Mouse (Mus musculus): ENCODE data around the gene Abl2. TPM values are rescaled to one million over a fixed set of nuclear protein-coding genes. Genes with fewer than 3 reads are reported as not detected.

The Abl2 gene
- polyA plus RNA-seq, 1 experiment from 2014 or later: 6.2 TPM

DNA sequence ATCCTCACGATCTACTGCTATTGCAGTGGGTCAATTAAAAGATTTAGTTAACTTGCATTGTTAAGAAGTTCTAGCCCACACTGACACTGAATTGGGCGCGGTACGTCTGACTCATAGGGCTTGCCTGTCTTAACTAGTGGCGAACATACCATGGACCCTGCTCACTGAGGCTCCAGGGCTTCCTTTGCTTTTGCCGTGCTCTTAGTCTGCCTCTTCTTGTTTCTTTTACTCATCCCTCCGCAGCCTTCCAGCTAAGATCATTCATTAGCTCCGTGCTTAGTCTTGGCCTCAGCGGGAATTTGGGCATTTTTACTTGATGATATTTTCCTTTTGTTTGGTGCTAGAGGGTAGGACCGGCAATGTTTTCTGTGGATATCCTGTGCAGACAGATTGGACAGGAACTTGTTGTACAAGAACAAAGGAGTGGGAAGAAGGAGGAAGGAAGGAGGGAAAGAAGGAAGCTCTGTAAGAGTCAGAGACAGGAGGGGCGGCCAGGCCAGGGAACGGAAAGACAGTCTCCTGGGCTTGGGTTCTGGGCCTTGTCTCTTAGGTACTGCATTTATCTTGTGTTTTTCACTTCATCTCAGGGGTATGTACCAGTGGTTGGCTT, 58.5 kb downstream of the Abl2 start:
- ATAC-seq (ENCODE audit: low FRiP score, low read depth): no peak
- Histone ChIP-seq H3K9me3 (no peaks in the 10 kb centered on the region), H3K27ac (replicated peaks) (no peak overlapping the region), H3K4me1 (peaks cover 37% of the 10 kb centered on the region), H3K4me2 (replicated peaks) (no peak overlapping the region), H3K27me3 (peaks cover 19% of the 10 kb centered on the region), H3K36me3 (no peaks in the 10 kb centered on the region), H3K4me3 (no peak overlapping the region), H3K9ac (replicated peaks) (no peak overlapping the region)
- WGBS: 39% methylated on average over 12 of the region's 12 CpGs

DNA sequence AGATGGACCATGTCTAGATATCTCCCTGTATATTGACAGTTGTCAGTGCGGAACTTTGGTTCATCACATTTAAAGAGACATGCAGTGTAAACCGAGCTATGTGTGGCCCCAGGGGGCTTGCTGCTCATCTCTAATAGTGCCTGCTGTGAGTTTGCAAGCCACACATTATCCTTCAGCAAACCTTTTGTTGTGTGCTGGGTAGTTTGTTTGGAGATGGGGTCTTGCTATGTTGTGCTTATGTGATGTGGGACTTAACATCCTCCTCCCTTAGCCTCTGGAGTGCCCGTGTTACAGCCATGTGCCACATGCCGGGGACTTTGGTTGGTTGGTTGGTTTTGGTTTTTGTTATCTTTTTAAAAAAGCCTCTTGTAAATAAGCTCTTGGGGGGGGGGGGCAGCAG, 59.2 kb downstream of the Abl2 start:
- 53% methylated on average over 4 of the region's 4 CpGs for whole genome bisulfite sequencing
- no peak for ATAC-seq (ENCODE audit: low FRiP score, low read depth)
- Histone ChIP-seq H3K4me3 (no peak overlapping the region), H3K9me3 (no peaks in the 10 kb centered on the region), H3K27ac (replicated peaks) (no peak overlapping the region), H3K9ac (replicated peaks) (no peak overlapping the region), H3K4me1 (peaks cover 37% of the 10 kb centered on the region), H3K36me3 (peaks cover 5% of the 10 kb centered on the region; the same call in 1 of the 2 replicates), H3K27me3 (peaks cover 16% of the 10 kb centered on the region), H3K4me2 (replicated peaks) (no peak overlapping the region)

DNA sequence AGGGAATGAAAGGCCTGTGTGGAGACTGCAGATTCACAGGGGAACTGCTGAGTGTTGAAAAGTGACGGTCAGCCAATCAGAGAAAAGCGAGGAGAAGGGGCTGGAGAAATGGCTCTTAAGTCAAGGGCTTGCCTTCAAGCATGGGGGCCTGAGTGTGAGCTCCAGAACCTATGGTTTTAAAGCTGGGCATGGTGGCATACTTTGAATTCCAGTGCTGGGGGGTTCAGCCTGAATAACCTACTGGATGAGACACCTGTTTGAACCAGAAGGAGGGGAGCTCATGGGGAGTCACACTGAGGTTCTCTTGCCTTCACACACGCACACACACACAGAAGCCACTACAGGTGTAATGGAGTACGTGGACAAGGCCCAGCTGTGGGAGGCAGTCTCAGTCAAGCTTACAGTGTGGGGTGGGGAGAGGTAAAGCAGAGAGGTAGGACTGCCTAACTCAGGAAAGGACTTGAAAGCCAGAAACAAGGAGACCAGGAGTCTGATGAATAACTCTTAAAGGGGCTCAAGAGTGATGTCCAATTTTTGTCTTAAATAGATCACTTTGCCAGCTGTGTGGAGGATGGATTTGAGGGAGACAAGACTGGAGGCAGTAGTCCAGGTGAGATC, 61.8 kb downstream of the Abl2 start:
- H3K27ac ChIP-seq (replicated peaks): no peak overlapping the region
- 63% methylated on average over 4 of the region's 4 CpGs for WGBS
- no peak for ATAC-seq (ENCODE audit: low FRiP score, low read depth)

DNA sequence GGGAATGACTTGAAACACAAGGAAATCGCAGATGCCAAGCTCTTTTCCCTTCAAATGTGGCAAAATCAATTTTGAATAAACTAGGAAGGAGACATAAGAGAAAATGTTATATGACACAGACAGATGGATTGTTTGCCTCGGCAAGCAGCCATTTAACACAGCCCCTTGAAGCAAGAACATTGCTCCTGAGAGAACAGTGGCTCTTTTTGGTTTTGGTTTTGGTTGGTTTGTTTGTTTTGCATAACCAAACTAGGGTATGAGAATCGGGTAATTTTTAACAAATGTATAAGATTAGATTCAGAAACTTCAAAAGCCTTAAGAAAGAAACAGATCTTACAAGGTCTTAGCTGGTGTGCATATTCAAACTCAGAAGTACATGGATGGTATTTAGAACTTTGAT, 62.4 kb downstream of the Abl2 start:
- Histone ChIP-seq H3K4me1 (peaks cover 14% of the 10 kb centered on the region), H3K9me3 (no peaks in the 10 kb centered on the region), H3K9ac (replicated peaks) (no peak overlapping the region), H3K27me3 (peaks cover 8% of the 10 kb centered on the region), H3K4me3 (no peak overlapping the region), H3K27ac (replicated peaks) (no peak overlapping the region), H3K4me2 (replicated peaks) (no peak overlapping the region), H3K36me3 (peaks cover 21% of the 10 kb centered on the region)
- no peak for ATAC-seq (ENCODE audit: low FRiP score, low read depth)
- 87% methylated on average over 3 of the region's 3 CpGs for WGBS

More for the DNA sequence above, 61.8 kb downstream of the Abl2 start:
- no peaks in the 10 kb centered on the region for H3K9me3 ChIP-seq
- H3K4me1 ChIP-seq: peaks cover 20% of the 10 kb centered on the region
- H3K36me3 ChIP-seq: peaks cover 16% of the 10 kb centered on the region; the same call in 1 of the 2 replicates
- peaks cover 13% of the 10 kb centered on the region for H3K27me3 ChIP-seq
- no peak overlapping the region for H3K4me3 ChIP-seq
- H3K4me2 ChIP-seq (replicated peaks): no peak overlapping the region
- H3K9ac ChIP-seq (replicated peaks): no peak overlapping the region

DNA sequence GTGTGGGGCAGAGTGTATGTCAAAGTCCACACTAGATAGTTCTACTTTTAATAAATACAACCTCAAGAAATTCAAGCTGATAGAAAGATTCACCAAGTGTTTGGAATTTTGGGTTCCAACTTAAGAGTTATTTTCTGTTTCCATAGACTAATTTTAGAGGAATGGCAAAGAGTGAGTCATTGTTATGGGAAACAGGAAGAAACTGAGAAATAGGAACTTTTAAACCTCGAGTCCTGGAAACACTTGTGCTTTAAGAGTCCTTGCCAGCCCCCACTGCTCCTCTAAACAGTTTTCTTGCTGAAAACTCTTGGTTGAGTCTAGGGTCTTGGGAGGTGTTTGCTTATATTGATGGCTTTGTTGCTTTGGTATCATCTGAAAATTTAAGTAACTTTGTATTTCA, 65.6 kb downstream of the Abl2 start:
- 79% methylated on average over 1 of the region's 1 CpGs for WGBS
- H3K9ac ChIP-seq (replicated peaks): no peak overlapping the region
- no peak overlapping the region for H3K27ac ChIP-seq (replicated peaks)
- H3K27me3 ChIP-seq: 0 out of 2 replicates have a peak, but pooled peaks cover 5% of the 10 kb centered on the region
- H3K4me3 ChIP-seq: no peak overlapping the region
- H3K4me2 ChIP-seq (replicated peaks): no peak overlapping the region
- H3K36me3 ChIP-seq: peaks cover 27% of the 10 kb centered on the region
- H3K9me3 ChIP-seq: no peaks in the 10 kb centered on the region
- H3K4me1 ChIP-seq: no peaks in the 10 kb centered on the region
- no peak for ATAC-seq (ENCODE audit: low FRiP score, low read depth)

DNA sequence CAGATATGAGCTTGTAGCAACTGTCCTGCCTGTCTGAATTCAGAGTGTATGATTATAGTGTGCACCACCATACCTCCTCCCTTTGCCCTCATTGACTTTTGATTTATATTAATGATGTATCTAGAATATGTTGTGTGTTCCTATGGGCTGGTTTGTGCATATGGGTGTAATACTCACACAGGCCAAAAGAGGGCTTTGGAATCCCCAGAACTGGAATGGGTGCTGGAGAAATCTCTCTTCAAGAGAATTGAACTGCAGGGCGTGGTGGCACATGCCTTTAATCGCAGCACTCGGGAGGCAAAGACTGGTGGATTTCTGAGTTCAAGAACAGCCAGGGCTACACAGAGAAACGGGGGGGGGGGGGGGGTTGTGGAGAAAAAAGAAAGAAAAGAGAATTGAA, 68.1 kb downstream of the Abl2 start:
- Histone ChIP-seq H3K4me2 (replicated peaks) (no peak overlapping the region), H3K27ac (replicated peaks) (no peak overlapping the region), H3K9ac (replicated peaks) (no peak overlapping the region), H3K4me1 (no peaks in the 10 kb centered on the region), H3K36me3 (peaks cover 51% of the 10 kb centered on the region), H3K4me3 (no peak overlapping the region), H3K9me3 (no peaks in the 10 kb centered on the region), H3K27me3 (no peaks in the 10 kb centered on the region)
- ATAC-seq (ENCODE audit: low FRiP score, low read depth): no peak; the same call in 1 of the 2 replicates
- 83% methylated on average over 4 of the region's 4 CpGs for WGBS

DNA sequence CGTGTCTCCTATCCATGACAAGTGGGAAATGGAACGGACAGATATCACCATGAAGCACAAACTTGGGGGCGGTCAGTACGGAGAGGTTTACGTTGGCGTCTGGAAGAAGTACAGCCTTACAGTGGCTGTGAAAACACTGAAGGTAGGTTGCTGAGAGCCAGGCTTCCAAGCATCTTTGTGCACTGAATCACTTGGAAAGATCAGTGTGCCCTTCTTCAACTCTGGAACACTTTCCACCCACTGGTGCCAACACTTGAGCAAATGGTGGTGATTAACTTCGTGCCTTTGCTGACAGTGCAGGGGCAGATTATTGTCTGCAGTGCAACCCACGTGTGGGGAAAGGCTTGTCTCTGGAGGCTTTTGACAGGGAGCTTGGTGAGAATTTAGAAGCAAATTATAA, 71.4 kb downstream of the Abl2 start:
- H3K9ac ChIP-seq (replicated peaks): no peak overlapping the region
- H3K4me2 ChIP-seq (replicated peaks): no peak overlapping the region
- H3K4me3 ChIP-seq: no peak overlapping the region
- WGBS: 93% methylated on average over 8 of the region's 8 CpGs
- no peaks in the 10 kb centered on the region for H3K9me3 ChIP-seq
- no peaks in the 10 kb centered on the region for H3K4me1 ChIP-seq
- H3K36me3 ChIP-seq: peaks cover 62% of the 10 kb centered on the region
- no peak overlapping the region for H3K27ac ChIP-seq (replicated peaks)
- H3K27me3 ChIP-seq: no peaks in the 10 kb centered on the region
- no peak for ATAC-seq (ENCODE audit: low FRiP score, low read depth)

DNA sequence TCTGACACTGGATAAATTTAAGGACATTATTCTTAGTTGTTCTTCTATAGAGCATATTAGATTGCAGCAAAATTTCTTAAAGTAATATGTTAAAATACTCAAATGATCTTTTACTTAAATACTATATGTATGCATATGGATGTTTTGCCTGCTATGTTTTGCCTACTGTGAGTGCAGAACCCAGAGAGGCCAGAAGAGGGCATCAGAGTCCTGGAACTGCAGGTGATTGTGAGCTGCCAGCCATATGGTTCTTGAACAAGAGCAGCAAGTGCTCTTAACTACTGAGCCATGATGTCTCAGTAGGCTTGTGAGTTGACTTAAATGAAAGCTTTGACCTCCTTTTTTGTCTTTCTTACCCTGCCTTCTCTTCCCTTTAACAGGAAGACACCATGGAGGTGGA, 72.4 kb downstream of the Abl2 start:
- Histone ChIP-seq H3K36me3 (peaks cover 62% of the 10 kb centered on the region), H3K4me2 (replicated peaks) (no peak overlapping the region), H3K4me1 (no peaks in the 10 kb centered on the region), H3K27ac (replicated peaks) (no peak overlapping the region), H3K4me3 (no peak overlapping the region), H3K27me3 (no peaks in the 10 kb centered on the region), H3K9ac (replicated peaks) (no peak overlapping the region), H3K9me3 (no peaks in the 10 kb centered on the region)
- no peak for ATAC-seq (ENCODE audit: low FRiP score, low read depth)

DNA sequence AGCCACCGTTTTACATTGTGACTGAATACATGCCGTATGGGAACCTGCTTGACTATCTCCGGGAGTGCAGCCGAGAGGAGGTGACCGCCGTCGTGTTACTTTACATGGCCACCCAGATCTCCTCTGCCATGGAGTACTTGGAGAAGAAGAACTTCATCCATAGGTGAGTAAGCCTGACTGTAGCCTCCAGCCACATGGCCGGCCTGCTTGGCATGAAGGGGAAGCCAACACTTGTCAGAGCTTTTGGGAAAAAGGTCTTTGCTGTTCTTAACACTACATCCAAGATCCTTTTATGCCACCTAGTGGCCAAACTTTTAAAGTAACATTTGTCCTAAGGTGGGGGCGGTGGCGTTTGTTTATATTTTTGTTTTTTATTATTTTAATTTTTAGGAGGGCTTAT, 74.5 kb downstream of the Abl2 start:
- 78% methylated on average over 10 of the region's 10 CpGs for WGBS
- ATAC-seq (ENCODE audit: low FRiP score, low read depth): no peak
- peaks cover 66% of the 10 kb centered on the region for H3K36me3 ChIP-seq

DNA sequence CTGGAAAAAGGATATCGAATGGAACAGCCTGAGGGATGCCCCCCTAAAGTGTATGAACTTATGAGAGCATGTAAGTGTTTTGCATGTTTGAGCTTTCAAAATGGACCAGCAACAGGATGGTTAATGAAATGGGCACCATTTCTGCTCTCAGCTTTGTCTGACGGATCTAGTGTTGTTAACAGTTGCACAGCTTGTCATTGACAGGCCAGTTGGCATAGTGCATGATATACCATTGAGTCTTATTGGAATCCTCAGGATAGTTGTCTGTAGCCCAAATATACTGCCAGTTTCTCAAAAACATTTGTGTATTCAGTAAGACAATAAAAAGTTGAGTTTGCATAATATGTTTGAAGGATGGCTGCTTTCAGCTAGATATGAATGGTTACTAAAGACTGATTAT, 76.6 kb downstream of the Abl2 start:
- WGBS: 81% methylated on average over 2 of the region's 2 CpGs
- Histone ChIP-seq H3K4me3 (no peak overlapping the region), H3K4me2 (replicated peaks) (no peak overlapping the region), H3K4me1 (no peaks in the 10 kb centered on the region), H3K9me3 (no peaks in the 10 kb centered on the region), H3K36me3 (peaks cover 61% of the 10 kb centered on the region), H3K27me3 (no peaks in the 10 kb centered on the region), H3K9ac (replicated peaks) (no peak overlapping the region), H3K27ac (replicated peaks) (no peak overlapping the region)
- ATAC-seq (ENCODE audit: low FRiP score, low read depth): no peak

More for the DNA sequence above, 74.5 kb downstream of the Abl2 start:
- H3K27me3 ChIP-seq: no peaks in the 10 kb centered on the region
- H3K9ac ChIP-seq (replicated peaks): no peak overlapping the region
- no peaks in the 10 kb centered on the region for H3K9me3 ChIP-seq
- no peak overlapping the region for H3K27ac ChIP-seq (replicated peaks)
- H3K4me3 ChIP-seq: no peak overlapping the region
- H3K4me1 ChIP-seq: no peaks in the 10 kb centered on the region
- no peak overlapping the region for H3K4me2 ChIP-seq (replicated peaks)

DNA sequence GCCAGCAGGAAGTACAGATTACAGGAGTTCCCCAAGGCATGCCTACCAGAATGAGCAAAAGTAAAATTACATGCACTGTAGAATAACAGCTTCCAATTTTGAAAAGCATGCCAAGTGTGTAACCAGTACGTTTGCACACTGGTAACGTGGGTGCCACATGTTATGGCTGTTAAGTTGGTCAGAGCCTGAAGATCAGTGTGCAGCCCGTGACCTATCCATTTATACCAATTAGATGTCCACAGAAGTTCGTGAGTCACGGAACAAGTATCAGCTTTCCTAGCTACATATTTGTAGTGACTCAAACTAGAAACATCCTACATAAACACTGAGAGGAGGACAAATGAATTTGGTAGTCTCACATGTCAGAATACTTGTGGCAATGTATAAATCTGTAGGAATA, 80.9 kb downstream of the Abl2 start:
- Histone ChIP-seq H3K27ac (replicated peaks) (no peak overlapping the region), H3K4me2 (replicated peaks) (no peak overlapping the region), H3K4me3 (no peak overlapping the region), H3K9me3 (no peaks in the 10 kb centered on the region), H3K9ac (replicated peaks) (no peak overlapping the region), H3K36me3 (peaks cover 60% of the 10 kb centered on the region), H3K4me1 (0 out of 2 replicates have a peak, but pooled peaks cover 9% of the 10 kb centered on the region), H3K27me3 (no peaks in the 10 kb centered on the region; the same call in 1 of the 2 replicates)
- ATAC-seq (ENCODE audit: low FRiP score, low read depth): no peak
- WGBS: 89% methylated on average over 5 of the region's 5 CpGs

DNA sequence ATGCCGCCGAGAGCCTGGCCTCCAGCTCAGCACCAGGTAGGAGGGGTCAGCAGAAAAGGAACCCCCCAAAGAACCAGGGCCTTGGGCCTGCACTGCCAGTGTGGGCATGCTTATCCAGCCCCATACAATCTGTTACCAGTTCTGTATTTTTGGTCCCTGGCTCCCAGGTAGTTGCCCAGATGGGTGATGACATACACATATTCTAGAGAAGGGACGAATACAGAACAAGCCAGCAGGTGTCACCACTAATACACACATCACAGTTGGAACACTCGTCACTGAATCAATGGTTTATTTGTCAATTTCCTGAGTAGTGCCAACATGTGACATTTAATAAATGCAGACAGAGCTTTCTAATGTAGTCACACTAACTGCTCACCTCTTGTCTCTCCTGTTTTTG, 82.0 kb downstream of the Abl2 start:
- no peak overlapping the region for H3K27ac ChIP-seq (replicated peaks)
- peaks cover 15% of the 10 kb centered on the region for H3K4me1 ChIP-seq
- no peaks in the 10 kb centered on the region; the same call in 1 of the 2 replicates for H3K27me3 ChIP-seq
- H3K36me3 ChIP-seq: peaks cover 49% of the 10 kb centered on the region
- no peak for ATAC-seq (ENCODE audit: low FRiP score, low read depth)
- no peak overlapping the region for H3K4me3 ChIP-seq
- no peaks in the 10 kb centered on the region for H3K9me3 ChIP-seq
- H3K4me2 ChIP-seq (replicated peaks): no peak overlapping the region
- 79% methylated on average over 4 of the region's 4 CpGs for WGBS
- H3K9ac ChIP-seq (replicated peaks): no peak overlapping the region
